Mouse (Mus musculus) v-Abl transformed pro-B cells (cell line): ENCODE measurements around the gene Ost4.

Source experiments
- in situ Hi-C, 2 experiments: fragments of 400-800 bp; cut with MboI; formaldehyde crosslinking; loops; one replicate each; pipeline ENCODE4 v1.15.1; 2025; ENCODE audit not compliant: unreplicated experiment in 2 of 2

Gene Ost4

DNA sequence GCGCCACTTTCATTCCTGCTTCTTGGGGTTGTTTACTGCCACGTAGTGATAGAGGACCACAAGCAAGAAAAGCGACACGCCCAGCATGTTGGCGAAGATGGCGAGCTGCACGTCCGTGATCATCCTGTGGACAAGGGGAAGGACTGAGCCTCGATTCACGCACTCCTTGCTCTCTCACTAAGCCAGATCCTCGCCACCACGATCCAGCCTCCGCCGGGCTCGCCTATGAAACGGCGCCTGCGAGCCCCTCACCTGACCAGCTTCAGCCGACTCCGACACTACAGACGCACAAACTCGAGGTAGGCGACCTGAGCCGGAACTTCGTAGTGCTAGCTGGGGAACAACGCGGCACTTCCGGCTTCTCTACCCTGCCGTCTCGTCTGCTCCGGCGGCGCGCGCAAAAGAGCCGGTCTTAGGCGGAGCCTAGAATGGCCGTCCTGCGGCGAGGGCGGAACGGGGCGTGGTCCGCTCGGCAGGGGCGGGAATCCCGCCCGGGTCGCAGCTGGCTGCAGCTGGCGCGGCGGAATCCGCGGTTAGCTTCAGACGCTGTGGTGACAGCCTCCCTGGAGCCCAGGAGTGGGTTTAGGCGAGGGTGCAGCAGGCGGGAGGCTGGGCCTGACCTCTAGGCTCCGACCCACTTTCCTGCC, at the start of gene Ost4:
Gene Ost4 (minus strand): TSS at position 376 of the 647 bp plus-strand sequence.
- in situ Hi-C loops = no loop called here

- in situ Hi-C loops = no loop called here
Observed at GRCm38 (mm10) chr5:30955751-30956150, 48.2 kb upstream of the Ost4 start.

DNA sequence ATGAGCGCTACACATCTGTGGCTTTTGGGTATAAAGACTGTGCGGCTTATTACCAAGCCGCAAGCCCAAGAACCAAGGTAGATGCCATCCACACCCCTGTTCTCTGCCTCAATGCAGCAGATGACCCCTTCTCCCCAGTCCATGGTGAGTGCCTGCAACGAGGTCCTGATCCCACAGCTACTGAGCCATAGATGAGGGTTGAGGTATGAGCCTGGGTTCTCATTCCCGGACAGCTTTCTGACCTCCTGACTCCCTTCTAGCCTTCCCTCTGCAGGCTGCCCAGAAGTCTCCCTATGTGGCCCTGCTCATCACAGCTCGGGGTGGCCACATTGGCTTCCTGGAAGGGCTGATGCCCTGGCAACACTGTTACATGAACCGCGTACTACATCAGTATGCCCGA, 47.0 kb upstream of the Ost4 start:
- in situ Hi-C loops = no loop called here

- in situ Hi-C loops = no loop called here
Observed at GRCm38 (mm10) chr5:30954065-30954464, 46.5 kb upstream of the Ost4 start.

DNA sequence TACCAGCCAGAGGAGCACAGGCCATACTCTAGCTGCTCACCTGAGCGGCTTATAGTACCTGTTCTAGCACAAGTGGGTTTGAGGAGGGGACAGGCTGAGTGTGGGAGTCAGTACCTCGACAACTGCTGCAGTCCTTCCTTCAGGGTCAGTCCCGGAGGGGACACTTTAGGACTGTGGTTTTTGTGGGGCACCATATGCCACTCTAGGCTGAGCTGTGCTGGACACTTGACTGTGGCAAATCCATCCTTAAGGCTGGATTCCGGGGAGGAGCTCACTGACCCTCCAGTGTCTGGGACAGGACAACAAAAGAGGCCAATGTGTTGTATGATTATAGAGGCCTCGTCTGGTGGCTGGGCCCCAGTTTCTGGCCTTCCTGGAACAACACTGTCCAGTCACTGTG, 45.0 kb upstream of the Ost4 start:
- in situ Hi-C loops = no loop called here

DNA sequence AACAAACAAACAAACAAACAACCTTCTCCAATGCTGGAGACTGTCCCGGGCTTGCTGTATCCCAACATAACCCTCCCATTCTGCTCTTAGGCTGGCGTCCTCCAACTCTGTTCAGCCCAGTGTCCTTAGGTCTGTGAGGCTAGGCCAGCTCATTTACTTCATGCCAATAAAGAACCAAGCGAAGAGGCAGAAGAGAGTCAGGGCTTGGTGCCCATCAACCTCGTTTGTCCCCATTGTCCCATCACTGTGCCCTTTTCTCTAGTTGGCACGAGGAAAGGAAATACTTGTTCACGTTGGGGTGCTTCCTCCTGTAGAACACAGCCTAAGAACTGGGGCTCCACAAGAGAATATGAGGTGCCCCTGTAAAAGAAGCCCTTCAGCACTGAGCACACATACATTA, 44.1 kb upstream of the Ost4 start:
- in situ Hi-C loops = no loop called here

- in situ Hi-C loops = no loop called here
Observed at GRCm38 (mm10) chr5:30950922-30951321, 43.3 kb upstream of the Ost4 start.

GRCm38 (mm10) chr5:30950451-30950850, 42.9 kb upstream of the Ost4 start:
- in situ Hi-C loops = no loop called here

DNA sequence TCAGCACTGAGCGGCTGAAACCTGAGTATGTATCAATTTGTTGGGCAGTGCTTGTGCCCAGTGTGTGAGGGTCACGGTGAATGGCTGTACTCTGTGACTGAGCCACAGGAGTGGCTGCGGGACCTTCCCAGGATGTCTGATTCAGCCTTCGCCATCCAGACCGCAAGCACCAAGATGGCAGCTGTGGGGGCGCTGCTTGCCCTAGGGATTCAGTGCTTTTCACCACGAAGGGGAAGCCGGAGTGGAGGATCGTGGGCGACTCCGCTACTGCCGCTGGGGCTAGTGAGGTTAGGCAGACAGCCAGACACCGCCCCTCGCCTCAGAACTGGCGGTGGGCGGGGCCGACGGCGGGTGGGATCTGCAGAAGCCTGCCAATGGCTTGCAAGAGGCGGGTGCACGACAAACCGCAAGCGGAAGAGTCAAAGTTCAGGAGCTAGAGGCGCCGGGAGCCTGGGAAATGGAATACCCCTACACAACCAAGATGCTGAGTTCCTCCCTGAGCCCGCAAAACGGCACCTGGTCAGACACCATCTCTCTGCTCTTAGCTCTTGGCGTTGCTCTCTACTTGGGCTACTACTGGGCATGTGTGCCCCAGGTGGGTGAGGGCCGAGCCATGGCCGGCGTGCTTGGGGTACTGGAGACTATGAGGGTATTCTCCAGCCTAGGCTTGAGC, 42.2 kb upstream of the Ost4 start:
- in situ Hi-C loops = no loop called here

- in situ Hi-C loops = no loop called here
Observed at GRCm38 (mm10) chr5:30948620-30949019, 41.0 kb upstream of the Ost4 start.

DNA sequence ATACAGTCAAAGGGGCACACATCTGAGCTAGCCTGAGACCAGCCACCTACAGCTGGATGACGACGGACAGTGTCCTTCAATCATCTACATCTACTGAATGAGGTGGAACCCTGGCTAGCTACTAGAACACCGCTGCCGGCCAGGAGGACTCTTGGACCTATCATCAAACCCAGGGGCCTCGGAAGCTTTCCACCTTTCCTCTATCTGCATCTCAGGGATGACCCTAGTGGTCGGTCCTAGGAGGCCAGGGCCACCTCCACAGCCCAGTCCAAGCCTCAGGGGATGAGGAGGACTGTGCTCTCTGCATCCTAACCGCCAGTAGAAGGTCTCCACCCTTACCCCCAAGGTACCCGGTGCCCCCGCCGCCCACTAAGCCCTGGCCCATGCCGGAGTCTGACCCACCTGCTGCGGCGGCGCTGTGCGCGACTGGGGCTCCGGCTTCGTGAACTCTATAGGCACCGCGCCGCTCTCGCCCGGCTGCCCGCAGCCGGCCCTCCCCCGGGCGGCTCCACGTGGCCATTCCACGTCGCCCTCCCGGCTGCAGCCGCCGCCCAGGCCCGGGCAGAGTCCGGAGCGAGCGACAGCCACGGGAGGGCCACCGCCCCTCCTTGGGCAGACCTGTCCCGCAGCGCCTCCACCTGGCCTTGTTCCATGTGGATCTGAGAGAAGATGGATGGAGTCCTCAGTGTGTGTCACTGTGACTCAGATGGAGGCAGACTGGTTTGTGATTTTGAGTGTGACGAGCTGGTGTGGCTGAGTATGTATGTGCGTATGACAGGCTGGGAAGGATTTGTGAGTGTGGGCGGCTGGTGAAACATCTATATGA, 37.6 kb upstream of the Ost4 start, which contains the start of gene Cgref1:
Gene Cgref1 (minus strand): TSS at position 636 of the 826 bp plus-strand sequence.
- in situ Hi-C loops = no loop called here

DNA sequence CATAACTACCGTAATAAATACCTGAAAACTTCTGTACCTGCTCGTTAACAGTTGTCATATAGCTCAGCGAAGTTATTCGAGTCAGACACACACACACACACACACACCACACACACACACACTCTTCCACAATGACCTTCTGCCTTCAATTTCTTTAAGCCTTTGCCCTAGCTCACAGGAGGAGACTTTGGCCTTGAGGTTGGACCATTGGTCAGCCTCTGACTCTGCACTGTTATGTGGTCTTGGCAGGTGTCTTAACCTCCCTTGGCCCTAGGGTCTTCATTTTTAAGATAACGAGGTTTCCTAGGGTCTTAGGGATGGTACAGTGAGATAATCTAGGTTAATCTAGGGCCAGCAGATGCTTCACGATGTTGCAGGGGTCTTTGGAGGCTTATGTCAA, 36.8 kb upstream of the Ost4 start:
- in situ Hi-C loops = no loop called here

DNA sequence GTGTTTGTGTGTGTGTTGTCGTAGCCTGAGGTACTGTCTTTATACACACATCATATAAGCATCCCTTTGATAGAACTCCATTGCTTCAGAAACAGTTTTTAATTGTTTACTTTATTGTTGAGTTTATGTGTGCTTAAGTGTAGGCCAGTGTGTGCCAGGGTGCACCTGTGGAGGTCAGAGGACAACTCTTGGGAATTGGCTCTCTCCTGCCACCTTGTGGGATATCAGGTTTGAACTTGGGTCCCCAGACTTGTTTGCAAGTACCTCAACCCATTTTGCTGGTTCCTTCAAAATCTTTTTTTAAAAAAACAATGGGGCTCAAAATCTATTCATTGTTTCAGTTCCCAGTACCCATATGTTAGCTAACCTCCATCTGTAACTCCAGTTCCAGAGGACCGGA, 35.4 kb upstream of the Ost4 start:
- in situ Hi-C loops = no loop called here

DNA sequence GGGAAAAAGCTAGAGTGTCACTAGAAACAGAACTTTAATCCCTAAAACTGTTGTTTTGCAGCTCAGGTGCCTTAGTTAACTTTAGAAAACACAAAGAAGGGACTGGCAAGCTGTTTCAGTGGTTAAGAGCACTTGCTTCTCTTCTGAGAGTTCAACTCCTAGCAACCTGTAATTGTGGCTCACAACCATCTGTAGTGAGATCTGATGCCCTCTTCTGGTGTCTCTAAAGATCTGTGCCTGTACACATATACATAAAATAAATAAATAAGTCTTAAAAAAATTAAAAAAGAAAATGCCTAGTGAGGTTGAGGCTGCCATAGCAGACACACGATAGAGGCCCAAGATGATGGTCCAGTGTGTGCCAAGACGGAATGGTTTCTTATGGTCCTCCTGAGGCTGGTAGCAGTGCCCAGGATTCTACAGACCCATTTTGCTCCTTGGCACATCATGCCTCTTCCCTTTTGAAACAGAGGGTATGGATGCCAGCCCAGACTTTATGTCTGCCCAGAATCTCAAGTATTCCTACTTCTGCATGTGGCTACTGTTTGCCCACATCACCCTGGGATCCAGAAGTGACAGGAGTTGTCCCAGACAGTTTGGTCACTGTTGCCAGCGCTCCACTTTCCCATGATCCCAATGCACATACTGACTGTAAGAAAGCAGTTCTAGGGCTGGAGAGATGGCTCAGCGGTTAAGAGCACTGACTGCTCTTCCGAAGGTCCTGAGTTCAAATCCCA, 27.3 kb upstream of the Ost4 start:
- in situ Hi-C loops = loop anchor here (5.0 kb wide), 2 partner anchors 67 to 133 kb away; no protein-coding TSS in a partner anchor

DNA sequence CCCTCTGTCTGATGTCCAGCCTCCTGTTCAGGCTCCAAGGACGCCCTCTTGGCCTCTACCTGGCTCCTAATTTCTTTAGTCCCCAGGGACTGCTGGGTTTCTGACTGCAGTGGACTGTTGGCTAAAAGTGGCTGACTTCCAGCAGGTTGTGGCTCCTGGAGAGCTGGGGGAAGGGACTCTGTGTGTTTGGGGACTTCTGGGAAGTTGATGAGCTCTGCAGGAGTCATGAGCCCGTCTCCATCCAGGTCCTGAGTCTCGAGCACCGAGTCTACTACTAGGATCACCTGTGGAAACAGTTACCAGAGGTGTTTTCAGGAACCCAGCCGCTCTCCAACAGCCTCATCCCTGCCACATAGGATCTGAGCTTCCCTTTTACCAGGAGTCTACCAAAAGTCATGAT, 26.1 kb upstream of the Ost4 start:
- in situ Hi-C loops = loop anchor here (5.0 kb wide), 2 partner anchors 69 to 131 kb away; no protein-coding TSS in a partner anchor

GRCm38 (mm10) chr5:30931378-30931777, 23.8 kb upstream of the Ost4 start:
- in situ Hi-C loops = loop anchor here (5.0 kb wide), 2 partner anchors 71 to 129 kb away; no protein-coding TSS in a partner anchor

- in situ Hi-C loops = loop anchor here (5.0 kb wide), 2 partner anchors 71 to 129 kb away; no protein-coding TSS in a partner anchor
Observed at GRCm38 (mm10) chr5:30930846-30931245, 23.3 kb upstream of the Ost4 start.

- in situ Hi-C loops = loop anchor here (5.0 kb wide), 2 partner anchors 72 to 128 kb away; no protein-coding TSS in a partner anchor
Observed at GRCm38 (mm10) chr5:30930121-30930520, 22.5 kb upstream of the Ost4 start.

GRCm38 (mm10) chr5:30927945-30928529, 20.4 kb upstream of the Ost4 start:
- in situ Hi-C loops = no loop called here

GRCm38 (mm10) chr5:30926073-30926472, 18.5 kb upstream of the Ost4 start:
- in situ Hi-C loops = no loop called here
